Mouse (Mus musculus) E14TG2a.4 (cell line): ENCODE data around the gene Tbx20.

Experiments used
- CTCF ChIP-seq: conservative IDR thresholded peaks from 2 replicates; pipeline ENCODE4 v1.5.1; 2014; ENCODE audit warnings: low read length
- NANOG ChIP-seq: IDR thresholded peaks from 2 replicates; pipeline ENCODE4 v1.6.1; 2014; ENCODE audit warnings: borderline replicate concordance, low read length, mixed read lengths
- POU5F1 ChIP-seq: IDR thresholded peaks from 2 replicates; pipeline ENCODE4 v1.6.1; 2014; ENCODE audit warnings: low read length, borderline replicate concordance

DNA sequence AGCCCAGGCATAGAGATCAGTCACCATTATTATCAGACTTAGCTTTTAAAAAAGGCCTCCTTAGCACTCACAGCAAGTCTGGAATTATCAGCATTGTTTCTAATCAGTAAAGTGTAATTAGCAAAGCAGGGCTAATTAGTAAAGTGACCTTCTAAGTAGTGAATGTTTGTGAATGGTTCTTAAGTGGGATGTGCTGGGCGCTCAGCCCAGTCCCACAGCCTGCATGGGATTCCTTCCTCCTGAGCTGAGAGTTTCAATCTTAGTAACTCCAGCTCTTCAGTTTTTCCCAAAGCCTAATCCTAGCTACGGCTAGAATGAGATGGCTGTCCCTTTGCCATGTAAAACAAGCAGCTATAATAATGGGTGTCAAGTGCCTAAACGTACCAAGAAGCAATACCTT lies 8.2 kb upstream of the Tbx20 start:
- TF ChIP-seq CTCF (no peak), NANOG (no peak), POU5F1 (no peak)
